Comparison of ENCODE assay signal across 20 mouse cellular contexts in genomic region chr5:125649982-125650381, GRCm38 (mm10).
DNase-seq lines count a peak whose midpoint lies in the region; ATAC-seq and TF ChIP-seq lines count a peak whose summit lies in the region.
"Had no signal": no experiment of that assay in that cellular context is flagged by ENCODE, and none has a peak within 500 bp of the region (broad histone marks: within the 10 kb centered on the region; RNA-seq: fewer than 3 reads in every experiment).

No protein-coding gene starts in this region.

- 24% methylated on average over 2 of the region's 2 CpGs for WGBS in hindbrain, embryonic 12.5 days
- 17% methylated on average over 2 of the region's 2 CpGs for WGBS in hindbrain, embryonic 13.5 days
- WGBS in midbrain, postnatal 0 days, result 41% methylated on average over 2 of the region's 2 CpGs

- no peaks in the 10 kb centered on the region for H3K27me3 ChIP-seq in hindbrain, embryonic 12.5 days
- H3K27me3 ChIP-seq in hindbrain, embryonic 13.5 days, result no peaks in the 10 kb centered on the region
- H3K27me3 ChIP-seq in midbrain, postnatal 0 days (ENCODE audit: insufficient read depth, low read length), result no peaks in the 10 kb centered on the region
- H3K27me3 ChIP-seq: embryonic facial prominence, embryonic 13.5 days; forebrain, embryonic 13.5 days; heart, embryonic 12.5 days had no signal

- TF ChIP-seq POLR2A in brain, embryonic 14.5 days (IDR thresholded peaks at IDR 0.05; ENCODE audit: borderline replicate concordance, extremely low read depth, insufficient read depth, insufficient read length, poor library complexity, severe bottlenecking), result no peak

- H3K4me2 ChIP-seq in hindbrain, embryonic 12.5 days (replicated peaks), result no peak overlapping the region
- H3K4me2 ChIP-seq in hindbrain, embryonic 13.5 days, result no peak overlapping the region
- H3K4me2 ChIP-seq in midbrain, postnatal 0 days (ENCODE audit: low read depth, low read length, poor library complexity, severe bottlenecking), result no peak overlapping the region
- H3K4me2 ChIP-seq: embryonic facial prominence, embryonic 13.5 days; forebrain, embryonic 13.5 days; heart, embryonic 12.5 days; hindbrain, embryonic 14.5 days had no signal

- intact Hi-C loops in left cerebral cortex, postnatal 25 days (cut with DNase I), result no loop called here

- no peak overlapping the region for H3K9ac ChIP-seq in hindbrain, embryonic 12.5 days
- H3K9ac ChIP-seq in hindbrain, embryonic 13.5 days, result no peak overlapping the region
- H3K9ac ChIP-seq in midbrain, postnatal 0 days (replicated peaks; ENCODE audit: low read length, poor library complexity, severe bottlenecking), result no peak overlapping the region
- H3K9ac ChIP-seq: embryonic facial prominence, embryonic 13.5 days; forebrain, embryonic 13.5 days; heart, embryonic 12.5 days; hindbrain, embryonic 14.5 days had no signal

- no peak for TF ChIP-seq CTCF in brain, embryonic 14.5 days (IDR thresholded peaks at IDR 0.05; ENCODE audit: borderline replicate concordance, extremely low read depth, insufficient read depth, insufficient read length)
- TF ChIP-seq CTCF in midbrain, postnatal 0 days (IDR thresholded peaks at IDR 0.05), result no peak

- DNase-seq in brain, adult 2 months (ENCODE audit: low read depth, low spot score), result peak; percentile 48
- peak; percentile 41 for DNase-seq in brain, embryonic 14.5 days (ENCODE audit: low read depth)
- peak; percentile 15 for DNase-seq in embryo, embryonic 9.5 days (ENCODE audit: extremely low spot score)
- DNase-seq in left cerebral cortex, postnatal 25 days (ENCODE audit: low spot score in 2 of 2), result no peak
- no peak for DNase-seq in midbrain, postnatal 0 days (ENCODE audit: low spot score)
- DNase-seq: adrenal gland, adult 8-10 months; adrenal gland, postnatal 36 days; cerebellum, adult 18-20 months; cerebellum, adult 9-11 months; cerebellum, postnatal 36 days; gastrocnemius, adult 2 months; gastrocnemius, postnatal 25 days had no signal

- H3K27ac ChIP-seq in hindbrain, embryonic 12.5 days, result 0 out of 2 replicates have a peak overlapping the region, but pooled peaks have one; percentile 35
- H3K27ac ChIP-seq in hindbrain, embryonic 13.5 days, result no peak overlapping the region
- no peak overlapping the region for H3K27ac ChIP-seq in midbrain, postnatal 0 days (ENCODE audit: low read depth, low read length)
- H3K27ac ChIP-seq: embryonic facial prominence, embryonic 13.5 days; forebrain, embryonic 13.5 days; gastrocnemius, adult 2 months; hindbrain, embryonic 14.5 days had no signal

- H3K36me3 ChIP-seq in hindbrain, embryonic 12.5 days, result no peaks in the 10 kb centered on the region
- H3K36me3 ChIP-seq in hindbrain, embryonic 13.5 days, result no peaks in the 10 kb centered on the region
- no peaks in the 10 kb centered on the region for H3K36me3 ChIP-seq in midbrain, postnatal 0 days (ENCODE audit: insufficient read depth, low read length)
- H3K36me3 ChIP-seq: embryonic facial prominence, embryonic 13.5 days; heart, embryonic 12.5 days had no signal

- no peak for ATAC-seq in hindbrain, embryonic 12.5 days (ENCODE audit: low FRiP score)
- ATAC-seq in hindbrain, embryonic 13.5 days (ENCODE audit: low FRiP score), result no peak
- no peak for ATAC-seq in midbrain, postnatal 0 days (ENCODE audit: low FRiP score)
- ATAC-seq: forebrain, embryonic 13.5 days; inflammation-experienced regulatory T-cells, adult 6 months; intestine, postnatal 0 days had no signal

- H3K4me3 ChIP-seq in hindbrain, embryonic 12.5 days, result no peak overlapping the region
- H3K4me3 ChIP-seq in hindbrain, embryonic 13.5 days, result no peak overlapping the region
- no peak overlapping the region for H3K4me3 ChIP-seq in midbrain, postnatal 0 days (ENCODE audit: low read depth, low read length)
- H3K4me3 ChIP-seq: embryonic facial prominence, embryonic 13.5 days; forebrain, embryonic 13.5 days; gastrocnemius, adult 2 months; heart, embryonic 12.5 days had no signal

- no peaks in the 10 kb centered on the region for H3K9me3 ChIP-seq in hindbrain, embryonic 12.5 days (replicated peaks)
- 0 out of 2 replicates have a peak, but pooled peaks cover 2% of the 10 kb centered on the region for H3K9me3 ChIP-seq in hindbrain, embryonic 13.5 days
- no peaks in the 10 kb centered on the region for H3K9me3 ChIP-seq in midbrain, postnatal 0 days (ENCODE audit: low read length)
- H3K9me3 ChIP-seq: embryonic facial prominence, embryonic 13.5 days had no signal

- 0 out of 2 replicates have a peak, but pooled peaks cover 3% of the 10 kb centered on the region for H3K4me1 ChIP-seq in hindbrain, embryonic 12.5 days
- H3K4me1 ChIP-seq in hindbrain, embryonic 13.5 days (replicated peaks), result 0 out of 2 replicates have a peak, but pooled peaks cover 5% of the 10 kb centered on the region
- no peaks in the 10 kb centered on the region for H3K4me1 ChIP-seq in midbrain, postnatal 0 days (ENCODE audit: insufficient read depth, low read length)
- H3K4me1 ChIP-seq: embryonic facial prominence, embryonic 13.5 days; heart, embryonic 12.5 days had no signal

Comparison
In these comparisons a context has a peak if more than half of its experiments do, and no peak if none do; other contexts are left out.
1. DNase-seq: peak in brain, adult 2 months (single experiment), brain, embryonic 14.5 days (single experiment) and embryo, embryonic 9.5 days (single experiment); none in left cerebral cortex, postnatal 25 days (0 of 2) and midbrain, postnatal 0 days (single experiment).